Mouse (Mus musculus): ENCODE measurements at regions not wholly inside any gene's neighbourhood (a gene's known extent, or its start where the extent isn't known, plus 50 kb on each side); places are given as distances from the start of the nearest gene placed in this dataset.

DNA sequence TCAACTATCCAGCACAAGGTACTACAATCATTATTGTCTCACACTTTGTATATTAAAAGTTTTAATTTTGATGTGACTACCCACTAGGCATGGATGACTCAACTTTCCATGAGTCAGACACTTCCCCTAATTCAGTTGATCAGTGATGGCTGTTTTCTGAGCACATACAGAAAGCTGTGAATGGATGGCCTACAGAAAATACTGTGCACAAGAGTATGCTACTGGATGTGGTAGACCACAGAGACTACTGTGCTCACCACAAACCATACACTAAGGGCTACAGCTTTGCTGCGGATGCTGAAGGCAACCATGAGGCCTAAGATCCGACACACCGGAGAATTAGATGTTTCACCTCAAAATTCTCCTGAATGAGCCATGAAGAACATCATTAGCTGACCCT lies 174.4 kb upstream of the March1 start:
- DNase-seq (ENCODE audit: low spot score in 2 of 2), result no peak

GRCm38 (mm10) chr8:65420870-65421269 lies 196.8 kb upstream of the March1 start:
- DNase-seq (ENCODE audit: low spot score in 2 of 2), result no peak

DNA sequence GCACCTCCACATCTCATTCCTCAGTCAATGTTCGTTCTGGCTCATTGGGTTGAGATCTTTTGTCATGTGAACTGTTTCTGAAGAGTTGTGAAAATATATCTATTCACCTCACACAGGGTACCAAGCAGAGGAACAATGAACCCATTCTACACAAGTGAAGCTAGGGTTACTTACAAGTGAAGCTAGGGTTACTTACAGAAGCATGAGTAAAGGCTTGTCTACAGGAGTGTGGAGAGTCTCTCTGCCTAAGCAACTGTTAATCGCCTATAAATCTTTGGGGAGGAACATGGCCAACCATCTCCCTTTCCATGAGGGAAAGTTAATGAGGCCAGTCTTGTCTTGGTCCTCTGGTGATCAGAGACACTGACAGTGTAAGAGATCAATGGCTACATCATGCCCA lies 199.8 kb upstream of the March1 start:
- no peak for DNase-seq (ENCODE audit: low spot score in 2 of 2)

DNA sequence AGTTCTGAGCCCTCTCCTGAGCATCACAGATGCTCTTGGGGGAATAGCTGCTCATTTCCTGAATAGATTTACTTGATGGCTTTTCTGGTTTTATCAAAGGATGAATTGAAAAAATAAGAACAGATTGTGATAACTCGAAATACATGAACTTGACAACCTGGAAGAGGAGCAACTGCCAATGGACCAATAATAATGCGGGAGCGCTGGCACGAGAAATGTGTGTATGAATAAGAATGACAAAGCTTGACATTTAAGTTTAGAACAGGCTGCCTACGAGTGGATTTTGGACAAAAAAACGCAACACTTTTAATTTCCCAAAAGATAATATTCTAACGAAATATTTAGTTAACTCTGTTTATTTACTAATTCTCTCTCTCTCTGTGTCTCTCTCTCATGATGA lies 203.5 kb upstream of the March1 start:
- no peak for DNase-seq (ENCODE audit: low spot score in 2 of 2)

DNA sequence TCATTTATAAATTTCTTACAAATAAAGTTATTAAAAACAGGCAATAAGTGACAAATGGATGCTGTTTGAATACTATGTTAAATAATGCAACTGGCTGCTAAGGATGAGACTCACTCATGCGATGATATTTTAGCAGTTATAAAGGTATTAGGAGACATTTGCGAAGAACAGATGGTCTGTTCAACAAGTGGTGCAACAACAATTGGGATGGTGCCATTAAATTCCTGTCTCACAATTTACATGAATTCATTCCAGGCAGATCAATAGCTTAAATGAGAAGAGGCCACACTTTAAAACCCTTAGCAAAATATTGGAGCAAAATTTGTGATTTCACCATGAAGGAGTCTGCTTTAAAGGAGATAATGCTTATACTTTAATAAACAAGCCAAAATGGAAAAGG lies 205.4 kb upstream of the March1 start:
- DNase-seq (ENCODE audit: low spot score in 2 of 2), result no peak

GRCm38 (mm10) chr8:65395755-65396154 lies 221.9 kb upstream of the March1 start:
- no peak for DNase-seq (ENCODE audit: low spot score in 2 of 2)

- DNase-seq (ENCODE audit: low spot score in 2 of 2), result no peak
Observed at GRCm38 (mm10) chr8:65355990-65356389, 226.6 kb upstream of the BC030870 start.

DNA sequence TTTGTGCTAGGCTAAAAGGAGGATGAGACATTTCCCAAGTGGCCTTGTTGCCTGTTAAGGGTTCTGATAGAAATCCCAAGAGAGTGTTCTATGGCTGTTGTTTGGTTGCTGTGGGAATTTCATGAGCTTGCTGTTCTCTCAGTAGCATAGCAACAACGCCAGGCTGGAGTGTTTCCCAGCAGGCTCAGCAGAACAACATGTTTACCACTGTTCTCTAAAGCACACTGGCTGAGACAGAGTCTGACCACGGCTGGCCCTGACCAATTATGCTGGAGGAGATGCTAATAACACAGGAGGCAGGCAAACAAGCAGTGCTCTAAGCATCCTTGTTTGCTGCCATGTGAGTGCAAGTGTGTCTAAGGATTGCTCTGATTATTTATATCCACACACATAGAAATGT lies 220.0 kb upstream of the BC030870 start:
- DNase-seq (ENCODE audit: low spot score in 2 of 2), result peak; percentile 12 to 14

- no peak for DNase-seq (ENCODE audit: low spot score in 2 of 2)
Observed at GRCm38 (mm10) chr8:65331136-65331535, 201.8 kb upstream of the BC030870 start.

DNA sequence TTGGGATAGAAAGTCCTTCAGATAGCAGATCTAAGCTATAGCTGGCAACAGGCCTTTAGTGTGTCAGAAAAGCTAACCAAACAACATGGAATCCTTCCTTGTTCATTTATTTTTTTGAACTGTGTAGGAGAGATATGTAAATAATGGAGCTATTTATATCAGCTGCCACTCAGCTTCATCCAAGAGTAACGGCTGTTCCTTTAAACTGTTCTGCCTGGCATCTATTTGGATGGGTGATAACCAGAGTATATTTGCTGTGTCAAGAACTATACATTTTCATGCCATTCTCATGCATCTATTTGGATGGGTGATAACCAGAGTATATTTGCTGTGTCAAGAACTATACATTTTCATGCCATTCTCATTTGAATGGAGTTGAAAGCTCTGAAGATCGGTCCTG lies 159.3 kb upstream of the BC030870 start:
- DNase-seq (ENCODE audit: low spot score in 2 of 2), result no peak

- DNase-seq (ENCODE audit: low spot score in 2 of 2), result no peak
Observed at GRCm38 (mm10) chr8:65280390-65280789, 151.0 kb upstream of the BC030870 start.
